ENCODE assay signal across 23 mouse cellular contexts in the genomic region with DNA sequence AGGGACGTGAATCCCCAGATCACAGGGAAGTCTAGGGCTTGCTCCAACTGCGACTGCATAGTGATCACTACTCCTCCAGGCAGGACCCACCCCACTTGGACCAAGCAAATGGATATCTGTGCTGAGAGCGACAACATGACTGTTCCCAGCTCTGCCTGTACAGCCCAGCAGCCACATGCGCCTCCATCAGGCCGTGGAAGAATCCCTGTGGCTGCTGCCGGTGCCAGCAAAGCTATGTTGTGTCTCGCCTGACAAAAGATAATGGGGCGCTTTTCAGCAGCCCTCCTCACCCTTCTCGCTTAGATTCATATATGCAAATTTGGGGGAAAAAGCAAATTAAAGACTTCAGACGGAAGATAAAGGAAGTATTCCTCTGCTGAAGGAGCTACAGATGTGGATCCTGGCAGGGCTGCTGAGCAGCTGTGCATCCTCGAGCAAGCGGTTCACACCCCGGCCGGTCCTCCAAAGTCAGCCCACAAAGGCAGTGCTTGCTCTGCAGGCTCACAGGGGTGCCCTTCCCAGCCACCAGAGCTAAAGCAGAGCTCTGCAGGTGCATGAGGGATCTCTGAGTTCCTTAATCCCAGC.
A peak's percentile ranks its signal among the peaks of the same experiment; 100 is the strongest.
DNase-seq lines count a peak whose midpoint lies in the region; ATAC-seq and TF ChIP-seq lines count a peak whose summit lies in the region.
"Had no signal": no experiment of that assay in that cellular context is flagged by ENCODE, and none has a peak within 500 bp of the region (broad histone marks: within the 10 kb centered on the region; RNA-seq: fewer than 3 reads in every experiment).

No protein-coding gene starts in this region.

- H3K27me3 ChIP-seq in heart, embryonic 16.5 days (ENCODE audit: control insufficient read depth, insufficient read depth, low read length): no peaks in the 10 kb centered on the region
- H3K27me3 ChIP-seq in heart, embryonic 12.5 days (replicated peaks): no peaks in the 10 kb centered on the region; the same call in 1 of the 2 replicates
- no peaks in the 10 kb centered on the region for H3K27me3 ChIP-seq in kidney, adult 2 months (replicated peaks; ENCODE audit: control insufficient read depth, insufficient read depth, low read length)
- H3K27me3 ChIP-seq: embryonic facial prominence, embryonic 13.5 days; kidney, embryonic 15.5 days; limb, embryonic 15.5 days; lung, embryonic 15.5 days; Patski had no signal

- ATAC-seq in heart, embryonic 16.5 days (replicated peaks; ENCODE audit: extremely low read depth, insufficient read depth, low FRiP score): peak; percentile 37; the same call in 1 of the 2 replicates
- no peak for ATAC-seq in heart, embryonic 12.5 days (ENCODE audit: insufficient number of reproducible peaks, low FRiP score)
- ATAC-seq: intestine, postnatal 0 days; Patski had no signal

- no peak overlapping the region for H3K9ac ChIP-seq in heart, embryonic 16.5 days (ENCODE audit: low read length)
- no peak overlapping the region for H3K9ac ChIP-seq in heart, embryonic 12.5 days
- H3K9ac ChIP-seq: embryonic facial prominence, embryonic 13.5 days; kidney, embryonic 15.5 days; limb, embryonic 15.5 days; liver, embryonic 14.5 days; lung, embryonic 15.5 days had no signal

- H3K9me3 ChIP-seq in heart, embryonic 16.5 days (replicated peaks; ENCODE audit: control insufficient read depth, low read length): peaks cover 7% of the 10 kb centered on the region; the same call in 1 of the 2 replicates
- H3K9me3 ChIP-seq in heart, embryonic 12.5 days (replicated peaks): 0 out of 2 replicates have a peak, but pooled peaks cover 9% of the 10 kb centered on the region
- H3K9me3 ChIP-seq: embryonic facial prominence, embryonic 13.5 days; kidney, embryonic 15.5 days; limb, embryonic 15.5 days; lung, embryonic 15.5 days had no signal

- H3K27ac ChIP-seq in heart, embryonic 16.5 days (ENCODE audit: low read length): no peak overlapping the region
- no peak overlapping the region for H3K27ac ChIP-seq in heart, embryonic 12.5 days (ENCODE audit: poor library complexity, severe bottlenecking)
- H3K27ac ChIP-seq in kidney, adult 2 months (ENCODE audit: insufficient read depth, low read depth, low read length): no peak overlapping the region
- H3K27ac ChIP-seq: embryonic facial prominence, embryonic 13.5 days; gastrocnemius, adult 2 months; kidney, embryonic 15.5 days; limb, embryonic 15.5 days; liver, embryonic 14.5 days; lung, embryonic 15.5 days had no signal

- H3K4me2 ChIP-seq in heart, embryonic 16.5 days (ENCODE audit: low read depth, low read length): no peak overlapping the region
- no peak overlapping the region for H3K4me2 ChIP-seq in heart, embryonic 12.5 days
- H3K4me2 ChIP-seq: embryonic facial prominence, embryonic 13.5 days; kidney, embryonic 15.5 days; limb, embryonic 15.5 days; lung, embryonic 15.5 days; midbrain, embryonic 11.5 days had no signal

- H3K36me3 ChIP-seq in heart, embryonic 16.5 days (ENCODE audit: control insufficient read depth, insufficient read depth): no peaks in the 10 kb centered on the region
- H3K36me3 ChIP-seq in heart, embryonic 12.5 days: no peaks in the 10 kb centered on the region
- no peaks in the 10 kb centered on the region for H3K36me3 ChIP-seq in kidney, adult 2 months (ENCODE audit: control insufficient read depth, insufficient read depth, low read length)
- H3K36me3 ChIP-seq: embryonic facial prominence, embryonic 13.5 days; kidney, embryonic 15.5 days; limb, embryonic 15.5 days; lung, embryonic 15.5 days had no signal

- peak; percentile 22 for DNase-seq in kidney, postnatal 10 days
- DNase-seq in kidney, adult 2 months: no peak
- DNase-seq in right cerebral cortex, postnatal 10 days (ENCODE audit: low spot score in 2 of 2): peak; percentile 33 to 36
- no peak for DNase-seq in right cerebral cortex, adult 18-20 months
- DNase-seq in T-cell, adult 2 months (ENCODE audit: low spot score): no peak
- DNase-seq: adrenal gland, adult 2 months; cerebellum, adult 2 months; cerebellum, postnatal 25 days; gastrocnemius, adult 2 months; left cerebral cortex, postnatal 4 days; right cerebral cortex, postnatal 25 days; spleen, adult 18-20 months had no signal

- no peak for TF ChIP-seq CTCF in kidney, adult 2 months (conservative IDR thresholded peaks at IDR 0.05; ENCODE audit: insufficient read depth, insufficient read length, low read depth, low read length)

- 54% methylated on average over 14 of the region's 14 CpGs for WGBS in heart, embryonic 16.5 days
- WGBS in heart, embryonic 12.5 days: 67% methylated on average over 14 of the region's 14 CpGs
- 83% methylated on average over 14 of the region's 14 CpGs for WGBS in kidney, adult 2 months

- H3K4me1 ChIP-seq in heart, embryonic 16.5 days (ENCODE audit: control insufficient read depth, insufficient read depth, low read length): no peaks in the 10 kb centered on the region
- H3K4me1 ChIP-seq in heart, embryonic 12.5 days (replicated peaks): no peaks in the 10 kb centered on the region
- H3K4me1 ChIP-seq in kidney, adult 2 months (ENCODE audit: control insufficient read depth, insufficient read depth, low read length): no peaks in the 10 kb centered on the region
- H3K4me1 ChIP-seq: lung, embryonic 15.5 days had no signal

- no peak overlapping the region for H3K4me3 ChIP-seq in heart, embryonic 16.5 days (ENCODE audit: low read length)
- H3K4me3 ChIP-seq in heart, embryonic 12.5 days: no peak overlapping the region
- H3K4me3 ChIP-seq in kidney, adult 2 months (ENCODE audit: insufficient read depth, low read depth, low read length): no peak overlapping the region
- H3K4me3 ChIP-seq: embryonic facial prominence, embryonic 13.5 days; erythroblast, embryonic 14.5 days; gastrocnemius, adult 2 months; kidney, embryonic 15.5 days; limb, embryonic 15.5 days; lung, embryonic 15.5 days had no signal

- no peak for TF ChIP-seq POLR2A in kidney, adult 2 months (IDR thresholded peaks at IDR 0.05; ENCODE audit: low read depth, low read length)

Comparison
In these comparisons a context has a peak if more than half of its experiments do, and no peak if none do; other contexts are left out.
1. DNase-seq: peak in kidney, postnatal 10 days (single experiment) and right cerebral cortex, postnatal 10 days (2 of 2); none in kidney, adult 2 months (single experiment), right cerebral cortex, adult 18-20 months (single experiment) and T-cell, adult 2 months (single experiment).